Mouse (Mus musculus) neural tube, embryonic 12.5 days (tissue): ENCODE measurements at regions not wholly inside any gene's neighbourhood (a gene's known extent, or its start where the extent isn't known, plus 50 kb on each side); places are given as distances from the start of the nearest gene placed in this dataset.
A peak's percentile ranks its signal among the peaks of the same experiment; 100 is the strongest.

ENCODE experiments used
- ATAC-seq: fragments of 200-750 bp; cut with Nextera tagmentation; 2 replicates; pipeline ENCODE4 v1.8.0; 2017; ENCODE audit warnings: low read depth, mild to moderate bottlenecking, moderate TSS enrichment, moderate library complexity; ENCODE audit not compliant: low FRiP score
- H3K27ac ChIP-seq: fragments of 300-500 bp; sonication (generic); 2 replicates; pipeline ENCODE4 v1.5.1; 2016
- H3K27me3 ChIP-seq: fragments of 300-500 bp; sonication (generic); replicated peaks from 2 replicates; pipeline ENCODE4 v1.6.1; 2016; ENCODE audit warnings: mild to moderate bottlenecking
- H3K36me3 ChIP-seq: fragments of 300-500 bp; sonication (generic); 2 replicates; pipeline ENCODE4 v1.6.1; 2016; ENCODE audit warnings: mild to moderate bottlenecking
- H3K4me1 ChIP-seq: fragments of 300-500 bp; sonication (generic); 2 replicates; pipeline ENCODE4 v1.6.1; 2016
- H3K4me2 ChIP-seq: fragments of 300-500 bp; sonication (generic); replicated peaks from 2 replicates; pipeline ENCODE4 v1.6.1; 2016; ENCODE audit warnings: mild to moderate bottlenecking
- H3K4me3 ChIP-seq: fragments of 300-500 bp; sonication (generic); 2 replicates; pipeline ENCODE4 v1.5.1; 2016
- H3K9ac ChIP-seq: fragments of 300-500 bp; sonication (generic); 2 replicates; pipeline ENCODE4 v1.6.1; 2016; ENCODE audit warnings: mild to moderate bottlenecking
- H3K9me3 ChIP-seq: fragments of 300-500 bp; sonication (generic); 2 replicates; pipeline ENCODE4 v1.6.1; 2016; ENCODE audit warnings: mild to moderate bottlenecking
- WGBS: fragments of 180-500 bp; shearing (Covaris S2); methylation state at CpG from one replicate; pipeline ENCODE4 v1.1.7; 2016; 5-methylcytosine and 5-hydroxymethylcytosine counted together

- no peak overlapping the region for H3K4me3 ChIP-seq
- no peak for ATAC-seq
- H3K27me3 ChIP-seq, result no peaks in the 10 kb centered on the region; the same call in 1 of the 2 replicates
- H3K36me3 ChIP-seq, result no peaks in the 10 kb centered on the region
- WGBS, result 92% methylated on average over 3 of the region's 3 CpGs
- no peak overlapping the region for H3K9ac ChIP-seq
- H3K9me3 ChIP-seq, result no peaks in the 10 kb centered on the region
- H3K27ac ChIP-seq, result no peak overlapping the region
- H3K4me1 ChIP-seq, result 0 out of 2 replicates have a peak, but pooled peaks cover 4% of the 10 kb centered on the region
- H3K4me2 ChIP-seq, result no peak overlapping the region
These were observed 71.6 kb upstream of the Vps8 start for GRCm38 (mm10) chr16:21351289-21351688.

DNA sequence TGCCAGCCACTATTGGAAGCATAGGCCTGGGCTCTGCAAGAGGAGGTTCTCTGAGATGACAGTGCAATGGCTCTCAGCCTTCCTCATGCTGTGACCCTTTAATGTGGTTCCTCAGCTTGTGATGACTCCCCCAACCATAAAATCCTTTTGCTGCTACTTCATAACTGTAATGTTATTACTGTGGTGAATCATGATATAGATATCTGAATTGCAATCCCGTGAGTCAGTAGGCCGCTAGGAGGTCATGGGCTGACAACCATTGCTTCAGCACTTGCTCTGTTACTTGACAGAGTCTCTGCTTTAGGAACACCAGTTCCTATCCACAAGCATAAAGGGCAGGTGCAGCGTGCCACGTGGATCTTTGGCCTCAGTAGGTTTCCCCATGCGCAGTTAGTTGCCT, 69.8 kb upstream of the Vps8 start:
- ATAC-seq, result no peak
- no peaks in the 10 kb centered on the region for H3K36me3 ChIP-seq
- no peak overlapping the region for H3K4me2 ChIP-seq
- no peaks in the 10 kb centered on the region; the same call in 1 of the 2 replicates for H3K27me3 ChIP-seq
- 0 out of 2 replicates have a peak, but pooled peaks cover 6% of the 10 kb centered on the region for H3K4me1 ChIP-seq
- 55% methylated on average over 5 of the region's 5 CpGs for WGBS
- no peak overlapping the region for H3K4me3 ChIP-seq
- H3K9ac ChIP-seq, result no peak overlapping the region
- H3K27ac ChIP-seq, result no peak overlapping the region
- no peaks in the 10 kb centered on the region for H3K9me3 ChIP-seq

DNA sequence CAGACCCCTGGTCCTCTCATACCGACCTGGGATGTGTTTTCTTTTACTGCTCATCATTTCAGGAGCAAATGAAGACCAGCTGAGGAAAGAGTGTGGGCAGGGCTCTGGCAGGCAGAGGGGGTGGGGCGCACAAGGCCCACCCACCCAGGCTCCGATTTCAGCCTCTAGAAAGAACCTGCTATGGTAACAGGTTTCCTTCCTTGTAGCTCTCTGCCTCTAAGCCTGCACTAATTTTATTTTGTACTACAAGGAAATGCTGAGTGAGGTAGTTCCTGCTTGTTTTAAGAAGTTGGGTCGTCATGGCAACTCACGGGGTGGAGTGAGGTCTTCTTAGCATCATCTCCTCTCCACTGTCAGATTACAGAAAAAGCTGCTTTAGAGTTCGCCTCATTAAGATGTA, 69.4 kb upstream of the Vps8 start:
- Histone ChIP-seq H3K27me3 (no peaks in the 10 kb centered on the region; the same call in 1 of the 2 replicates), H3K4me3 (no peak overlapping the region), H3K4me1 (0 out of 2 replicates have a peak, but pooled peaks cover 6% of the 10 kb centered on the region), H3K9ac (no peak overlapping the region), H3K36me3 (no peaks in the 10 kb centered on the region), H3K4me2 (no peak overlapping the region), H3K9me3 (no peaks in the 10 kb centered on the region), H3K27ac (no peak overlapping the region)
- WGBS, result 19% methylated on average over 6 of the region's 6 CpGs
- no peak for ATAC-seq

DNA sequence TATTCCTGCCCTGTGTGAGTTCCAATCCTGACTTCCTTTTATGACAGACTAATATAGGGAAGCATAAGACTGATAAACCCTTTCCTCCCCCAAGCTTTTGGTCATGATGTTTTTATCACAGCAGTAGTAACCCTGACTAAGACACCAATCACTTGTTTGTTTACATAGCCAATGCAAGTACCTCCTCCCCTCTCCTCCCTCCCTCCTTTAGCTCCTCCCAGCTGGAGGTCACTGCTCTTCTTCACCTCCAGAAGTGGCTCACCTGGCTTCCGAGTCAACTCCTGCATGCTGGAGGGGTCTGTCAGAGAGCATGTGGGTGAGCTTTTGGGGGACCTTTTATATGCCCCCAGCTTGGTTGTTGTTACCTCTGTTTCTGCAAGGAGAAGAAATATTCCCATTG, 67.3 kb upstream of the Vps8 start:
- no peak overlapping the region for H3K4me3 ChIP-seq
- H3K27me3 ChIP-seq, result no peaks in the 10 kb centered on the region; the same call in 1 of the 2 replicates
- no peaks in the 10 kb centered on the region for H3K9me3 ChIP-seq
- H3K4me1 ChIP-seq, result 0 out of 2 replicates have a peak, but pooled peaks cover 6% of the 10 kb centered on the region
- no peak for ATAC-seq
- no peak overlapping the region for H3K4me2 ChIP-seq
- no peaks in the 10 kb centered on the region for H3K36me3 ChIP-seq
- H3K9ac ChIP-seq, result no peak overlapping the region
- WGBS, result 86% methylated on average over 1 of the region's 1 CpGs
- no peak overlapping the region for H3K27ac ChIP-seq

DNA sequence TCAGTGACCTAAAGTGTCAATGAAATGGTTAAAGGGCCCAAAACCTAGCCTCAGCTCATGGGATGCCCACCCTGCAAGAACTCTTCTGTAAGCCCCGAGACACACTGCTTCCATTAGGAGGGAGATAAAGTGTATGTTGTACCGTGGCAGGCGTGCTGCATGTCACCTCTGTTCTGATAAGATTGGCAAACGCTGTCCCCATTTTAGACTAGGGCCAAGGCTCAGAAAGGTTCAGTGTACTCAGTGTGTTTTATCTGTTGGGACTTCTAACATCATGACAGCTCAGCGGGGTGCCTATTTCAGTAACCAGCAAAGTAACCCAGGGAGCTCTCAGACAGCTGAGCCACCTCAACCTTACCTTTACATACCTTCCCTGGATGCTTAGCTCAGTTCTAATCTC, 65.5 kb upstream of the Vps8 start:
- no peak overlapping the region for H3K9ac ChIP-seq
- WGBS, result 73% methylated on average over 5 of the region's 5 CpGs
- H3K36me3 ChIP-seq, result no peaks in the 10 kb centered on the region
- H3K4me2 ChIP-seq, result no peak overlapping the region
- 0 out of 2 replicates have a peak, but pooled peaks cover 6% of the 10 kb centered on the region for H3K4me1 ChIP-seq
- H3K4me3 ChIP-seq, result no peak overlapping the region
- no peak overlapping the region for H3K27ac ChIP-seq
- no peaks in the 10 kb centered on the region; the same call in 1 of the 2 replicates for H3K27me3 ChIP-seq
- ATAC-seq, result no peak
- H3K9me3 ChIP-seq, result no peaks in the 10 kb centered on the region

DNA sequence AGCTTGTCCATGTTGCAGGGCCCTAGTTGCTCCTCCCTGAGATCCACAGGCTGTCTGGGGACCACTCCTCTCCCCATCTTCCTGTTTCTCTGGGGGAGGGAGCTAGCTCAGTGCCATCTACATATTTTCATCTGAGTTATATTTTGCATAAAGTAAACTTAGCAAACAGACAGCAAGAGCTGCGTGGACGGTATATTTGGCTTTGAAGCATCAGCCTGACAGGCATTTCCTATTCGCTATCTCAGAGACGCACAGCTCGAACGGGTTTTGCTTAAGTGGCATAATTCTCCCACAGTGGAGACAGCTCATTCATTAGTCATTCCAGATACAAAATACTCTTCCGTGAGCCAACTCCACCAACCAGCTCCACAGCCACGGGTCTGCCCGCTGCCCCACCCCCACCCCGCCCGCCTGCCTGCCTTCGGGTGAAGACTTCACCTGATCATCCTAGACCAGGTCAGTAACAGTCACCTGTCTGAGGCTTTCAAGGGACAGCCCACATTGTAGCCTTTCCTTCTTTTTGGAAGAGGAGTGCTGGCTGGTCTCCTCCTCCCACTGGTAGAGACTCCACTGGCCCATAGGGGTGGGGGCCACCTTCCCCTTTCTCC, 64.5 kb upstream of the Vps8 start:
- Histone ChIP-seq H3K4me1 (peaks cover 9% of the 10 kb centered on the region; the same call in 1 of the 2 replicates), H3K4me2 (no peak overlapping the region), H3K36me3 (no peaks in the 10 kb centered on the region), H3K27ac (no peak overlapping the region), H3K9me3 (no peaks in the 10 kb centered on the region), H3K9ac (no peak overlapping the region), H3K4me3 (no peak overlapping the region), H3K27me3 (no peaks in the 10 kb centered on the region; the same call in 1 of the 2 replicates)
- WGBS, result 68% methylated on average over 12 of the region's 12 CpGs
- ATAC-seq, result no peak

- 72% methylated on average over 4 of the region's 4 CpGs for WGBS
- no peak overlapping the region for H3K27ac ChIP-seq
These were observed 63.5 kb upstream of the Vps8 start for GRCm38 (mm10) chr16:21359459-21359858.

GRCm38 (mm10) chr16:21361406-21361805, 61.5 kb upstream of the Vps8 start:
- WGBS, result 57% methylated on average over 2 of the region's 2 CpGs
- Histone ChIP-seq H3K9me3 (no peaks in the 10 kb centered on the region), H3K9ac (no peak overlapping the region), H3K27me3 (no peaks in the 10 kb centered on the region), H3K4me2 (no peak overlapping the region), H3K4me1 (peaks cover 7% of the 10 kb centered on the region; the same call in 1 of the 2 replicates), H3K4me3 (no peak overlapping the region), H3K27ac (no peak overlapping the region), H3K36me3 (no peaks in the 10 kb centered on the region)
- no peak for ATAC-seq

More at GRCm38 (mm10) chr16:21359459-21359858, 63.5 kb upstream of the Vps8 start:
- no peaks in the 10 kb centered on the region for H3K27me3 ChIP-seq
- H3K4me1 ChIP-seq, result peaks cover 7% of the 10 kb centered on the region; the same call in 1 of the 2 replicates
- no peak overlapping the region for H3K4me2 ChIP-seq
- no peaks in the 10 kb centered on the region for H3K36me3 ChIP-seq
- H3K4me3 ChIP-seq, result no peak overlapping the region
- H3K9ac ChIP-seq, result no peak overlapping the region
- ATAC-seq, result no peak
- H3K9me3 ChIP-seq, result no peaks in the 10 kb centered on the region

- Histone ChIP-seq H3K4me3 (no peak overlapping the region), H3K27me3 (no peaks in the 10 kb centered on the region), H3K4me2 (no peak overlapping the region), H3K36me3 (no peaks in the 10 kb centered on the region), H3K27ac (no peak overlapping the region), H3K9ac (no peak overlapping the region), H3K9me3 (no peaks in the 10 kb centered on the region), H3K4me1 (peaks cover 5% of the 10 kb centered on the region; the same call in 1 of the 2 replicates)
- ATAC-seq, result peak; percentile 38; the same call in 1 of the 2 replicates
- 33% methylated on average over 12 of the region's 12 CpGs for WGBS
These were observed 60.1 kb upstream of the Vps8 start for GRCm38 (mm10) chr16:21362663-21363367.

- H3K4me1 ChIP-seq, result peaks cover 5% of the 10 kb centered on the region; the same call in 1 of the 2 replicates
- H3K4me3 ChIP-seq, result no peak overlapping the region
- H3K36me3 ChIP-seq, result no peaks in the 10 kb centered on the region
- H3K4me2 ChIP-seq, result no peak overlapping the region
- ATAC-seq, result no peak
- H3K9ac ChIP-seq, result no peak overlapping the region
- no peaks in the 10 kb centered on the region for H3K27me3 ChIP-seq
- 56% methylated on average over 8 of the region's 8 CpGs for WGBS
- no peak overlapping the region for H3K27ac ChIP-seq
- H3K9me3 ChIP-seq, result no peaks in the 10 kb centered on the region
These were observed 58.0 kb upstream of the Vps8 start for GRCm38 (mm10) chr16:21364885-21365284.

GRCm38 (mm10) chr16:21367449-21367848, 55.5 kb upstream of the Vps8 start:
- Histone ChIP-seq H3K4me3 (no peak overlapping the region), H3K9me3 (no peaks in the 10 kb centered on the region), H3K36me3 (no peaks in the 10 kb centered on the region), H3K9ac (no peak overlapping the region), H3K4me1 (peaks cover 5% of the 10 kb centered on the region; the same call in 1 of the 2 replicates), H3K4me2 (no peak overlapping the region), H3K27ac (no peak overlapping the region), H3K27me3 (no peaks in the 10 kb centered on the region)
- WGBS, result 39% methylated on average over 8 of the region's 8 CpGs
- no peak for ATAC-seq

DNA sequence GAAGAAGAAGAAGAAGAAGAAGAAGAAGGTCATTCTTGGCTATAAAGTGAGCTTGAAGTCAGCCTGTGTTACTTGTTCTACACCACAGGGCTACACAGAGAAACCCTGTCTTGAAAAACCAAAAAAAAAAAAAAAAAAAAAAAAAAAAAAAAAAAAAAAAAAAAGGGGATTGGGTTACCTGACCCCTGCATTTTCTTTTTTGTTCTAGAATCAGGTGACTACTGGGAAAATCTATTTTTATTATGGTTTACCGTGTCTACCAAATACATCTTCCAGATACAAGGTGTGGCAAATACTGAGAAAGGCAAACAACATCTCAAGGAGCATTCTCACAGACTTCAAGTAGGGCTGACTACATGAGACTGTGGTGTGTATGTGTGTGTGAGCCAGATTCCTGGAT, 54.1 kb upstream of the Vps8 start:
- ATAC-seq, result no peak
- Histone ChIP-seq H3K27me3 (no peaks in the 10 kb centered on the region), H3K9ac (no peak overlapping the region), H3K9me3 (no peaks in the 10 kb centered on the region), H3K4me2 (no peak overlapping the region), H3K4me3 (no peak overlapping the region), H3K27ac (no peak overlapping the region), H3K4me1 (0 out of 2 replicates have a peak, but pooled peaks cover 6% of the 10 kb centered on the region), H3K36me3 (no peaks in the 10 kb centered on the region)
- WGBS, result 85% methylated on average over 1 of the region's 1 CpGs
